Mouse (Mus musculus): ENCODE data around the gene Slitrk5. TPM values are rescaled to one million over a fixed set of nuclear protein-coding genes. Genes with fewer than 3 reads are reported as not detected.
A peak's percentile ranks its signal among the peaks of the same experiment; 100 is the strongest.

Slitrk5 gene
- polyA plus RNA-seq (2011; ENCODE audit: insufficient read length, low read depth, missing spikeins) = 8.4 and 10.9 TPM in 2 replicates

- peak within 1 kb of the TSS; percentile 80 for H3K27ac ChIP-seq (ENCODE audit: insufficient read depth, low read length)
- TF ChIP-seq POLR2A (IDR thresholded peaks at IDR 0.05; ENCODE audit: low read depth, low read length) (no peak), CTCF (IDR thresholded peaks at IDR 0.05; ENCODE audit: borderline replicate concordance, insufficient read depth, low read length) (peak; percentile 87)
- peak within 1 kb of the TSS; percentile 59 for H3K4me3 ChIP-seq (ENCODE audit: insufficient read depth, low read length)
- no peaks in the 10 kb centered on the region for H3K4me1 ChIP-seq (ENCODE audit: control insufficient read depth, insufficient read depth, low read length)
Measured at GRCm38 (mm10) chr14:111674664-111675147, at the start of gene Slitrk5. Slitrk5 (plus strand) TSS chr14:111675097.

- TF ChIP-seq CTCF (IDR thresholded peaks at IDR 0.05; ENCODE audit: borderline replicate concordance, insufficient read depth, low read length) (no peak), POLR2A (IDR thresholded peaks at IDR 0.05; ENCODE audit: low read depth, low read length) (no peak)
- no peaks in the 10 kb centered on the region for H3K4me1 ChIP-seq (ENCODE audit: control insufficient read depth, insufficient read depth, low read length)
Measured at GRCm38 (mm10) chr14:111672942-111673341, 2.0 kb upstream of the Slitrk5 start.

GRCm38 (mm10) chr14:111675211-111676165, 591 bp downstream of the Slitrk5 start:
- Histone ChIP-seq H3K27ac (ENCODE audit: insufficient read depth, low read length) (peak overlapping the region; percentile 80), H3K4me3 (ENCODE audit: insufficient read depth, low read length) (peak overlapping the region; percentile 59), H3K4me1 (ENCODE audit: control insufficient read depth, insufficient read depth, low read length) (no peaks in the 10 kb centered on the region)
- no peak; the same call in 1 of the 2 replicates for TF ChIP-seq POLR2A (IDR thresholded peaks at IDR 0.05; ENCODE audit: low read depth, low read length)
- TF ChIP-seq CTCF (IDR thresholded peaks at IDR 0.05; ENCODE audit: borderline replicate concordance, insufficient read depth, low read length) = no peak

More at GRCm38 (mm10) chr14:111672942-111673341, 2.0 kb upstream of the Slitrk5 start:
- no peak overlapping the region for H3K4me3 ChIP-seq (ENCODE audit: insufficient read depth, low read length)
- no peak overlapping the region for H3K27ac ChIP-seq (ENCODE audit: insufficient read depth, low read length)

- H3K4me3 ChIP-seq (ENCODE audit: insufficient read depth, low read length) = peak overlapping the region; percentile 59
- H3K27ac ChIP-seq (ENCODE audit: insufficient read depth, low read length) = peak overlapping the region; percentile 80
- no peaks in the 10 kb centered on the region for H3K4me1 ChIP-seq (ENCODE audit: control insufficient read depth, insufficient read depth, low read length)
- no peak for TF ChIP-seq CTCF (IDR thresholded peaks at IDR 0.05; ENCODE audit: borderline replicate concordance, insufficient read depth, low read length)
- 0 out of 2 replicates have a peak, but pooled peaks have one; percentile 15 for TF ChIP-seq POLR2A (IDR thresholded peaks at IDR 0.05; ENCODE audit: low read depth, low read length)
Measured at GRCm38 (mm10) chr14:111676166-111676581, 1.3 kb downstream of the Slitrk5 start.

GRCm38 (mm10) chr14:111676851-111677291, 2.0 kb downstream of the Slitrk5 start:
- Histone ChIP-seq H3K4me3 (ENCODE audit: insufficient read depth, low read length) (peak overlapping the region; percentile 59), H3K27ac (ENCODE audit: insufficient read depth, low read length) (peak overlapping the region; percentile 50; the same call in 1 of the 2 replicates), H3K4me1 (ENCODE audit: control insufficient read depth, insufficient read depth, low read length) (no peaks in the 10 kb centered on the region)
- TF ChIP-seq POLR2A (IDR thresholded peaks at IDR 0.05; ENCODE audit: low read depth, low read length) = peak; percentile 36; the same call in 1 of the 2 replicates
- TF ChIP-seq CTCF (IDR thresholded peaks at IDR 0.05; ENCODE audit: borderline replicate concordance, insufficient read depth, low read length) = no peak

GRCm38 (mm10) chr14:111677361-111678070, 2.6 kb downstream of the Slitrk5 start:
- no peak for TF ChIP-seq POLR2A (IDR thresholded peaks at IDR 0.05; ENCODE audit: low read depth, low read length)
- Histone ChIP-seq H3K4me1 (ENCODE audit: control insufficient read depth, insufficient read depth, low read length) (no peaks in the 10 kb centered on the region), H3K4me3 (ENCODE audit: insufficient read depth, low read length) (0 out of 2 replicates have a peak overlapping the region, but pooled peaks have one; percentile 3), H3K27ac (ENCODE audit: insufficient read depth, low read length) (no peak overlapping the region)

- no peak for TF ChIP-seq POLR2A (IDR thresholded peaks at IDR 0.05; ENCODE audit: low read depth, low read length)
- TF ChIP-seq CTCF (IDR thresholded peaks at IDR 0.05; ENCODE audit: borderline replicate concordance, insufficient read depth, low read length) = no peak
- H3K27ac ChIP-seq (ENCODE audit: insufficient read depth, low read length) = no peak overlapping the region
- H3K4me1 ChIP-seq (ENCODE audit: control insufficient read depth, insufficient read depth, low read length) = no peaks in the 10 kb centered on the region
- H3K4me3 ChIP-seq (ENCODE audit: insufficient read depth, low read length) = no peak overlapping the region
Measured at GRCm38 (mm10) chr14:111680271-111680670, 5.4 kb downstream of the Slitrk5 start.

GRCm38 (mm10) chr14:111681092-111681708, 6.3 kb downstream of the Slitrk5 start:
- Histone ChIP-seq H3K4me3 (ENCODE audit: insufficient read depth, low read length) (peak overlapping the region; percentile 19), H3K27ac (ENCODE audit: insufficient read depth, low read length) (no peak overlapping the region), H3K4me1 (ENCODE audit: control insufficient read depth, insufficient read depth, low read length) (no peaks in the 10 kb centered on the region)
- no peak for TF ChIP-seq CTCF (IDR thresholded peaks at IDR 0.05; ENCODE audit: borderline replicate concordance, insufficient read depth, low read length)
- TF ChIP-seq POLR2A (IDR thresholded peaks at IDR 0.05; ENCODE audit: low read depth, low read length) = no peak

GRCm38 (mm10) chr14:111681773-111682172, 6.9 kb downstream of the Slitrk5 start:
- TF ChIP-seq POLR2A (IDR thresholded peaks at IDR 0.05; ENCODE audit: low read depth, low read length) (no peak), CTCF (IDR thresholded peaks at IDR 0.05; ENCODE audit: borderline replicate concordance, insufficient read depth, low read length) (no peak)
- Histone ChIP-seq H3K4me1 (ENCODE audit: control insufficient read depth, insufficient read depth, low read length) (no peaks in the 10 kb centered on the region), H3K27ac (ENCODE audit: insufficient read depth, low read length) (no peak overlapping the region), H3K4me3 (ENCODE audit: insufficient read depth, low read length) (peak overlapping the region; percentile 19)
